Mouse (Mus musculus) kidney, postnatal 25 days (tissue): ENCODE results near the gene Shisa8.

ENCODE experiments used
- DNase-seq, 2 experiments: peaks; one replicate each; pipeline ENCODE4 v3.0.0; 2021; ENCODE audit warnings: mixed read lengths in 2 of 2

Shisa8 gene

DNA sequence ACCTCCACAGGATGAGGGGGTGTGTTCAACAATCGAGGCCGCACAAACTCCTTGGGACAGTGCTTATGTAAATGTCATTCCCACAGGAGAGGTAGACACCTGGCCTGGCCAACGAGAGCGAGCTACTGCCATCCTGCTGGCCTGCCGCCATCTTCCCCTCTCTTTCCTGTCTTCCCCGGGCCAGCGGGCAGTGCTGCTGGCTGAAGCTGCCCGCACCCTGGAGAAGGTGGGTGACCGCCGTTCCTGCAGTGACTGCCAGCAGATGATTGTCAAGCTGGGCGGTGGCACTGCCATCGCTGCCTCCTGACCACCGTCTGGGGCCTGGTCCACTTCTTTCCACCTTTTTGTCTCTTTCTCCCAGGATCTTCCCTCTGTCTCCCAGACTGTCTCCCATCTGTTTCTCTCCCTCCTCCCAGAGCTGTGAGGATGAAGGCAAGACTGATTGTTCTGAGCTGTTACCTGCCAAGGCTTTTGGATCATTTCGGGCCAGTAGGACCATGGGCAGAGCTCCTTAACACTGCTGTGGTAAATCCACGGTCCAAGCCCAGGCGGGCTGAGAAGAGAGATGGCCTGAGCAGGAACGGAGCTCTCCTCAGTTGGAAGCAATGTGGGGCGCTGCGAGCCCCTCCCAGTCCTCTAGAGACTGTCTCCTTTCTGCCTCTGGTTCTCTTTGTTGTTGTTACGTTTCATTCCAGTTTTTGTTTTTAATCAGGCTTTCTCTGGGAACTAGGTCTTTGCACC, 8.8 kb downstream of the Shisa8 start:
- no peak for DNase-seq

DNA sequence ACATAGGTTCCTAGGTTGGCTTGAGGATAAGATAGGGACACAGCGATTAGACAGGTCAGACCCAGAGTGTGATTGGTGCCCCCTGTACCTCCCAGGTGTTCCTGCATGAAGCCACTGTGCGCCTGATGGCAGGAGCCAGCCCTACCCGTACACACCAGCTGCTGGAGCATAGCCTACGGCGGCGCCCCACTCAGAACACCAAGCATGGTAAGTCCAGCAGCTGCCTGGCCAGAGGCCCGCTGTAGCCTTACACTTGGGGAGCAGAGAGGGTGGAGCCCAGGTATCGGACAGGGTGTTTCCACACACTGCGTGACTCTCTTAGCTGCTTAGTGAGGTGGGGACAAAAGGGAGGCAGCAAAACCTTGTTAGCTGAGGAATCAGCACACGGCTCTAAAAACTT, 9.5 kb downstream of the Shisa8 start:
- DNase-seq, result no peak

DNA sequence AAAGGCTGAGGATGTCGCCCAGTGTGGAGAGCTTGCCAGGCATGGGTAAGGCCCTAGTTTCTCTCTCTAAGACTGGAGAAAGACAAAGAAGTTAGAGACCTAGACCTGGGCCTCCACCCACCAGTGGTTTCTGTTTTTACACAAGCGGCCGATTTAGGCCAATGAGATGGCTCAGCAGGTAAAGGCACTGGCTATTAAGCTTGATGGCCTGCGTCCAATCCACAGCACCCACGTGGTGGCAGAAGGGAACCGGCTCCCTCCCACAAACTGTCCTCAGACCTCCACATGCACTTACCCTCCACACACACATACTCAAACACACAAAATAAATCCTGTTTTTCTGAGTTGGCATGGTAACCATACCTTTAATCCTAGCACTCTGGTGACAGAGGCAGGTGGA, 10.5 kb downstream of the Shisa8 start:
- DNase-seq, result no peak

DNA sequence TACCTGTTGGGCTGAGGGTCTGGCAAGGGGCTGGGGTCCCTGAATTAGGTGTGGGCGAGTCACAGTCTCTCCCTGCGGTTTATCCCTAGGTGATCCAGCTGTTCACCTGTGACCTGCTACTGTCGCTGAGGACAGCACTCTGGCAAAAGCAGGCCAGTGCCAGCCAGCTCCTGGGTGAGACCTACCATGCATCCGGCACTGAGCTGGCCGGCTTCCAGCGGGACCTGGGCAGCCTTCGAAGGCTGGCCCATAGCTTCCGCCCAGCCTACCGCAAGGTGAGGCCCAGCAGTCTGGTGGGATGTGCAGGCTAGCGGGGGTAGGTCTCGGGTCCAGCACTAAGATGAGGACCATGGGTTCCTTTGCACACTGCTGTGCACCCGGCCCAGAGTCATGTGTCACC, 13.1 kb downstream of the Shisa8 start:
- peak in 1 of 2 experiments; percentile 18 for DNase-seq

DNA sequence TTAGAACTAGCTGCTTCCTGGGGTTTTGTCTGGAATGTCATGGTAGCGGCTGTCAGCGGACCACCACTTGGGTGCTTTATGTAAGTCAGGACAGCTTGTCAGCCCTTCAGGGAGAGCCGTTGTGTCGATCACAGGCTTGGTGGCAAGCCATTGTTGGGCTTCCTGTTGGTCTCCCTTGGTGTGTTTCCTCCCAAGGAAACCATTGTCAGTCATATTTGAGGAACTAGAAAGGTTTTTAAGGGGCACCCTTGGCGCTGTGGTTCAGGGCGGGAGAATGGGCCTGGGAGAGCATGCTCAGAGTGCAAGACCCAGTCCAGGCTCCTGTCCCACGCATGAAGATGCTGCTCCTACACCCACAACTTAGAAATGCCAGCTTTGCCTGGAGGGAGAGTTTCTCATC, 14.3 kb downstream of the Shisa8 start:
- DNase-seq, result no peak

DNA sequence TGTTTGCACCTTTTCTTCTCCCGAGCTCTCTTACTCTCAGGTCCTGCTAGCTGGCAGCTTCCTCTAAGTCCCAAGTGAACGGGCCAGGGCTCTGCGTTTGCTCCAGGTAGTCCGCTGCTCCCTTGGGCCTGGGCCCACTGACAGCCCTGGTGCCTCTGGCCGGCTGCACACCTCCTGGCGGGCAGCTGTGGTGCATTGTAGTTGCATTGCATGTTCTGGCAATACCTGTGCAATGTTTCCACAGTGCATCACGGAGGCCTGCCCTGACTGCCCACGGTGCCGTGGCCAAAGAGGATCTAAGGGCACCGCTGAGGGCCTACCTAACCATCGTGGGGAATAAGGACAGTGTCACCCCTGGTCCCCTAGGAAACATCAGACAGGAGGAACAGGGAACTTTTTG, 14.7 kb downstream of the Shisa8 start:
- no peak for DNase-seq

DNA sequence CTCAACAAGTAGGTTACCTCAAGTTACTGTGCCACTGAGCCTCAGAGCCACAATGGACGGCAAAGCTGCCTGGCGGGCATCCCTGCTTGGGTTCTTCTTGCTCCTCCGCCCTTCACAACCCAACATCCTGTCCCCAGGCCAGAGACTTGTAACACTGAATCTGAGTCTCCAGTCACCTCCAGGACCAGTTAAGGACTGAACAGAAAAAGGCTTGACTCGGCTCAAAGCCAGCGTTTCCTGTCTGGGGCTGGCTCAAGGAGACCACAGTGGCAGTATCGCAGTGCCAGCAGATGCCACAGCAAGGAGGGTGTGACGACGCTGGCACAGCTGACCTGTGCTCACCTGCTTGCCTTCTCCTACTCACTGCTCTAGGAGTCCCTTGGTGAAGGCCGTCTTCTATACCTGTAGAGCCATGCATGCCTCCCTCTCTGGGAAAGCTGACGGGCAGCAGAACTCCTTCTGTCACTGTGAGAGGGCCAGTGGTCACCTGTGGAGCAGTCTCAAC, 15.3 kb downstream of the Shisa8 start:
- DNase-seq, result no peak

DNA sequence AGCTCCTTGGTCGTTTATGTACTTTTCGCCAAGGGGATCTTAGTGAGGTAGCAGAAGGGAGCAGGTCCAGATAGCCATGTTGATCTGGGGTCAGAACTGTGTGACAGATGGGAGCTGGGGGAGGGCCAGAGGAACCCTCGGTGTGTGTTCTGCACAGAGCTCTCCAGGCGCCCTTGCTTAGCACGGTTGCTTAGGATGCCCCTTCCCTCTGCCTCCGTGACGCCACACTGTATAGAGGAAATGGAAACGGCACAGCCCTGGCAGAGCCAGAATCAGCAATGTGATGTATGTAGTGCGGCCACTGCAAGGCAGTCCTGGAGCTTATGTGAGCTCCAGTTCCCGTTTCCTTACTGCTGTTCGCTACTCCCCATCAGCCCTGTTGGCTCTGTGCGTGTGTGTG, 16.3 kb downstream of the Shisa8 start:
- no peak for DNase-seq

DNA sequence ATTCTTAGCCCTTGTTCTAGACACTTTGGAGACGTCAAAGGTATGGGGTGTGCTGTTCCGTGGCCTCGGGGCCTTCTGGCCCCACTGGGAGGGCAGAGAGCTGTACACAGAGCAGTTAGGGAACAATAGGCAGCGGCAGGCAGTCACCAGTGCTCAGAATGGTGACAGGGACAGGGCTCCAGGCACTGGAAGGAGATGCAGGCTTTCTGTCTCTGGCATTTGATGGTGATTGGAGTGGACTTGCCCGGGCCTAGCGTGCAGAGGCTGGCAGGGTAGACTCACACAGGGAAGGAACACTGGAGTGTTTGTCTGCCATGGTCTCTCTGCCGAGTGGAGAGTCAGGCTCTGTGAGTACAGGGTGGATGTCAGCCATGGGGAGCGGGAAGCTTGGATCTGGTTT, 20.0 kb downstream of the Shisa8 start:
- no peak for DNase-seq

DNA sequence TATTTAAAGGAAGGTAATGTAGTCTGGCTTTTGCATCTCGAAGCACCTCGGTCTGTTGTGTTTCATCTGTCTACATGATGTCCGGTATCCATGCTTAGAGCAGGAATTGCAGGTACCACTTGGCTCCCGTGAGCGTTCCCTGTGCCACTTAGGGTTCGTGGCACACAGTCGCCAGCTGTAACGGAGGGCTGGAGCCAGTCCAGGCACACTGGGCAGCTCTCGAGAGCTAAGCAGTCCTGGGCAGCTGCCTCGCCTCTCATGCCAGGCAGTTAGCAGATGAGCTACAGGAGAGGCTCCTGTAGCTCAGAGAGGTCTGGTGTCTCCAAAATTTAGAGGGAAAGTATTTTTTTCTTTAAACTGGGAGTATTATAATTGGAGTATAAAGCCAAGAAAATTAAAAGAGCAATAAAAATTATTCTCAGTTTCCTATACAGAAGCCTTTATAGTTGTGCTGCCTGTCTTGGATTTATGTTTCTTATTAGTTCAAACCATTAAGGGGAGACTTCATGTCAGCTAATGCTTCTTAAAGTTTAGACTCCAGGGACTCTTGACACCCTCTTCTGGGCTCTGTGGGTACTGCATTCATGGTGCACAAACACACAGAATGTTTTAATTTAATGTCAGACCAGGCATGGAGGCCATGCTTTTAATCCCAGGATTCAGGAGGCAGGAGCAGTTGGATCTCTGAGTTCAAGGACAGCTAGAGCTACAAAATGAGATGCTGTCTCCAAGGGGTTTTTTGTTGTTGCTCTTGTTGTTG, 24.0 kb downstream of the Shisa8 start:
- DNase-seq, result peak in 1 of 2 experiments; percentile 72

DNA sequence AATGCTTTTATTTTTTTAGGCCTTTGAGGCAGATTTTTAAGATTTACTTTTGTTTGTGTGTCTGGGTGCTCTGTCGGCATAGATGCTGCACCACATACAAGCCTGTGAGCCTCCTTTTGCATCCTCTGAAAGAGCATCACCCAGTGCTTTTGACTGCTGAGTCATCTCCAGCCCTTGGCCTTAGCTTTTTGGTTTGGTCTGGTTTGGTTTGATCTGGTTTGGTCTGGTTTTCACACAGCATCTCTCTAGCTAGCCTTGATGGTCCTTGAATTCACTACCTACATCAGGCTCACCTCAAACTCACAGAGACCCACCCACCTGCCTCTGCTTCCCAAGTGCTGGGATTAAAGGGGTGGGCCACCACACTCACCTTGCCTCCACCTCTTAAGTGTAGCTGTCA, 24.7 kb downstream of the Shisa8 start:
- no peak for DNase-seq

DNA sequence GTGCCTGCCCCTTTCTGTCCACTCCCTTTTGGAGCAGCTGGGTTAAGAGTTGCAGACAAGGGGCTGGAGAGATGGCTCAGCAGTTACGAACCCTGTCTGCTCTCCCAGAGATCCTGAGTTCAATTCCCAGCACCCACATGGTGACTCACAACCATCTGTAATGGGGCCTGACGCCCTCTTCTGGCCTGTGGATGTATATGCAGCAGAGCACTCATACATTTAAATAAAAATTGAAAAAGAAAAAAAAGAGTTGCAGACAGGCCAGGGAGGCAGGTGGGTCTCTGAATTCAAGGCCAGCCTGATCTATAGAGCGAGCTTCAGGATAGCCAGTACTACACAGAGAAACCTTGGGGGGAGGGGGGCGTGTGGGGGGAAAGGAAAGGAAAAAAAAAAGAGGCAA, 25.2 kb downstream of the Shisa8 start:
- no peak for DNase-seq

DNA sequence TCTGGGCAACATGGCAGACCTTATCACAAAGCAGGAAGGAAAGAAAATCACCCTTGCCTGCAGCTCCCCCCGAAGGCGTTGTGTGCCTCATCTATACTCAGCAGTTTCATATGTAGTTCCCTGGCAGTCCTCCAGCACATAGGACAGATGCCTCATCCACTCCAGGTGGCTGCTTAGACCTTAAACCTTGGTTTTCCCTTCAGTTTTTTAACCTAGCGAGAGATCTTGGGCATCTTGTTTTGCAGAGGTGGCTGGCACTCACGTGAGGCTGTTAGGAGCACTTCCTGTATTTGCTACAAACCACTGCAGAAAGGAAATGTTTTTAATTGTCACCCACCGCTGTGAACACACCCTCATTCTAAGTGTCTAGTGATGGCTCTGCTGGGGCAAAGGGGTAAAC, 25.7 kb downstream of the Shisa8 start:
- no peak for DNase-seq

DNA sequence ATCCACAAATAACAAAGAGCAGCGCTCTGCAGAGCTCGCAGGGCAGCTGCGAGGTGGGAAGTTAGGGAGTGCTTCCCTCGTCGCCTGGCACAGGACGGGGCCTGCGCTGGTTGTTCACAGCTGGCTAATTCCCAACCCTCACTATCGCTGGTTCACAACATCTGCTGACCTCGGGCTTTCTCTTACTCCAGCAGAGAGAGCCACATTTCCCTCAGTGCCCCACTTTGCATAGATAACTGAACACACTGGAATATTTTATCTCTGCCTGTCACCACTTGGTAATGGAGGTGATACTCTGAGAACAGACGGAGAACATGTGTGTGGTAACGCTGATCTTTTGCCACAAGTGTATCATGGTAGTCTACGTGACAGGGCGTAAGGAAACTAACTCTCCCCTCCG, 26.5 kb downstream of the Shisa8 start:
- DNase-seq, result peak in 1 of 2 experiments; percentile 34

DNA sequence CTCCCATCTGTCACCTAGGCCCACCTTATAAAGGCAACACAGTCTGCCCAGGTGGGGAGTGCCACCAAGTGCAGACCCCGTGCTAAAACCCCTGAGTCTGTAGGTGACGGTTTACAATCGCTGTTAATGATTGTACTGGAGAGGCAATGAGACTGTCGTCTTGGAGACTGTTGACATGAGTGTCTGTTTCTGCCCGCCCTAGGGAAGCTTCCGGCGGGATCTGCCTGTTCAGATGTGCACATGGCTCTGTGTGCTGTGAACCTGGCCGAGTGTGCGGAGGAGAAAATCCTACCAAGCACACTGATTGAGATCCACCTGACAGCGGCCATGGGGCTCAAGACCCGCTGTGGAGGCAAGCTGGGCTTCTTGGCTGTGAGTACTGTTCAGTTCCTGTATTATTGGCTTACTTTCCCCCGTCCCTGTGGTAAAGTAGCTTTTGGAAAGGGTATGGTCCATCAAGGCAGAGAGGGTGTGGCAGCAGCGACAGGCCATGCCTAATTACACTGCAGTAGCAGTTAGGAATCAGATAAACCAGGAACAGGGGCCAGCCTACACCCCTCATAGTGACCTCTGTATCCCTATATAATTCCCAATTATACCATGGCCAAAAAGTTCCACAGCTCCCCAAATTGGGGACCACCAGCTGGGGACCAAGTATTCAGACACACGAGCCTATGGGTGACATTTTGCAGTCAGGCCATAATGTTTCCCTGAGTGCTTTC, 27.4 kb downstream of the Shisa8 start:
- DNase-seq, result peak; percentile 13 to 55

DNA sequence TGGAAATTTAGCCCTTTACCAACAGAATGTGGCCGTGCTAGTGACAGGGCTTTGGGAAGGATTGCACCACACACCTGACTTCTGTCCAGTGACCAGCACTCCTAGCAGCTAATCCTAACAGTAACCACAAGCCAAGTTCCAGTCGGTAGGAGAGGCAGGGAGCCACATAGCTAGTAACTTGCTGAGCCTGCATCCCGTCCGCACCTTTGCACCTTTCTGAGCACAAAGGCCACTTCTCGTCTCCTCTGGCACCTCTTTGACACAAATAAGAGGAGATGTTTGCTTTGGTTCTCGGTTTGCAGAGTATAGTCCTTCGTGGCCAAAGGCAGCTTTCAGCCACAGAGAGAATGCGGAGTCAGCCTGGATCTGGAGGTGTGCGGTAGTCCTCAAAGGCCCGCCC, 28.0 kb downstream of the Shisa8 start:
- DNase-seq, result peak; percentile 75 to 90

DNA sequence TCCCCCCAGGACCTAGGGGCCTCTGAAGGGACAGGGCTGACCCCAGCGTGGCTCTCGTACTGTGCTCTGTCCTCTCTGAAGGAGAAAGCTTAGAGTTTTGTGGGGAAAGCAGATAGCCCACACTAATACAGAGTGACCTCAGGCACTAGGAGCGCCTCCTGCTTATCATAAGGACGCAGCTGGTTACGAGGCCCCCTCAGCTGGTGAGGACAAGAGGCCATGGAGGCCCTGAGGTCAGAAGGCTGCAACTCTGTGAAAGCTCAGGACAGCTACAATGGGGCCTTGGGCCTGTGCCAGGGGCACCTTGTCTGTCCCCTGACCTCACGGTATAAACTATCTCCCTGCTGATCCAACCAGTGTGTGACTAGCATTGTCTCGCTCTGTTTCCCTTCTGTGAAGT, 28.4 kb downstream of the Shisa8 start:
- peak; percentile 71 to 82 for DNase-seq

DNA sequence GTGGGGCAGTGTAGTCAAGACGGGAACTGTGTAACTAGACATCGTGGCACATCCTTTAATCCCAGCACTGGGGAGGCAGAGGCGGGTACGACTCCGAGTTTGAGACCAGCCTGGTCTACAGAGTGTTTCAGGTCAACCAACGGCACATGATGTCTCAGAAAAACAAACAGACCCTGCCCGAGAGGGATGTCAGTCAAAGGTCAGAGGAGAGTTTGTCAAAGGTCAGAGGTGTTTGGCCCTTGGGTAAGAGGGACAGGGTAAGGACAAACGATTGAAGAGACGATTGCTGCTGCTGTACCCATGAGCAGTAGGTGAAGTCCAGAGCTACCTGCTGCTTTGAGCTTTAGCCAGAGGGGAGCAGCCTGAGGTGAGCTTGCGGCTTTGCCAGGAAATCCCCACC, 29.0 kb downstream of the Shisa8 start:
- DNase-seq, result no peak

DNA sequence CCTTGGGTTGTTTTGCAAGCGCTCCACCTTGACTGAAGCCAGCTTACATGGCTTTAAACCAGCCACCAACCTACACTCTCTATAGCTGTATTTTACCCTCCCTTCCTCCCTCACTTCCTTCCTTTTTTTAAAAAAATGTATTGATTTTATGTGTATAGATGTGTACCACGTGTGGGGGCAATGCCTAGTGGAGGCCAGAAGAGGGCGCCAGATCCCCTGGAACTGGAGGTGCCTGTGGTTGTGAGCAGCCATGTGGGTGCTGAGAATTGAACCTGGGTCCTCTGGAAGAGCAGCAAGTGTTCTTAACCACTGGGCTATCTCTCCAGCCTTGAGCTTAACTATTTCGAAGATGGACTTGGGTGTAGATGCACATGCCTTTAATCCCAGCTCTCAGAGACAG, 30.3 kb downstream of the Shisa8 start:
- no peak for DNase-seq

DNA sequence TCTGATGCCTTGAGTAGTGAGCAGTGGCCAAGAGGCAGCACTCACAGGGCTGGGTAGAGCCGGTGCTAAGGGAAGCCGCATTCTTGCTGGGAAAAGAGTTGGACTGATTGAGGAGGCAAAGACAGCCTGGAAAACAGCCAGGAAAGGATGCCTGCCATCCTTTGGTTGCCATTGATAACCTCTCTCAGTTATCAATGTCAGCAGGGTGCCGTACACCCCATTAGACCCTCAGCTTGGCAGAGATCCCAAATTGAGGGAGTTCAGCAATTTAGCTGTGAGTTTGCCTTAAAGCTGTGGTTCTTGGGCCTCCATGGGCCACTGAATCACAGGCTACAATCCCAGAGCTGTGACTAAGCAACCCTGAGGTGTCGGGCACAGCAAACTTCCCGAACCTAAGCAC, 31.5 kb downstream of the Shisa8 start:
- DNase-seq, result no peak

DNA sequence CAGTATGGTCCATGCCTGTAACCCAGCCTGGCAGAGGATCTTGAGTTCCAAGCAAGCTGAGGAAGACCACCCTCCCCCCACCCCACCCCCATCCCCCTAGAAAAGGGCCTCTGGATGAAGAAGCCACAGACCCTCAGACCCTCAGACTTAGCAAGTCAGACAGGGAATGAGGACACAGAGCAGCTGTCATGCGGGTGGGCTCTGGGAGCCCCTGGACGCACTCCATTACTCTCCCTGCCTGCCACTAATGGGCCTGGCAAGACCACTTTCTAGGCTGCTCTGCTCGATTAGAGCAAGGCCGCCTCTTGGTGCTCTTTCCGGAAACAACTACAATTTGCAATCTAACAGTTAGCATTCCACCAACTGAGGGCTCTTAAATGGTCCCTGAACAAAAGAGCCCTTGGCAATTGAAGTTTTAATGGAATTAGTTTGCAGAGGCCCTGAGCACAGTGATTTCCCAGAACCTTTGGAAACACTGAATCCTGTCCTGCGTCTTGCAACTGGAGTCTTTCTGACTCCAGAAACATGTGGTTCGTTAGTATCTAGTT, 34.8 kb downstream of the Shisa8 start:
- DNase-seq, result no peak

DNA sequence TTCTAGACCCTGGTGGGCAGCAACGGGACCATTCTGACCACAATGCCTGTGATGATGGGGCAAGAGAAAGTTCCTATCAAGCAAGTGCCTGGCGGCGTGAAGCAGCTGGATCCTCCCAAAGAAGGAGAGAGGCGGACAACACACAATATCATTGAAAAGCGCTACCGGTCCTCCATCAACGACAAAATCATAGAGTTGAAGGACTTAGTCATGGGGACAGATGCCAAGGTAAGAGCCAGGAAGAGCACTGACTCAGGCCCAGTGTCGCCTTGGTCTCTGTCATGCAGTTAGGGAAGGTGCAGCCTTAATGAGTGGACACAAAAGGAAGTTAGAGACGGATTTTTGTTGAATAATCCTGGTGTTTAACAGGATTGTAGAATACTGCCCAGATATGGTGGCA, 37.5 kb downstream of the Shisa8 start:
- DNase-seq, result no peak

DNA sequence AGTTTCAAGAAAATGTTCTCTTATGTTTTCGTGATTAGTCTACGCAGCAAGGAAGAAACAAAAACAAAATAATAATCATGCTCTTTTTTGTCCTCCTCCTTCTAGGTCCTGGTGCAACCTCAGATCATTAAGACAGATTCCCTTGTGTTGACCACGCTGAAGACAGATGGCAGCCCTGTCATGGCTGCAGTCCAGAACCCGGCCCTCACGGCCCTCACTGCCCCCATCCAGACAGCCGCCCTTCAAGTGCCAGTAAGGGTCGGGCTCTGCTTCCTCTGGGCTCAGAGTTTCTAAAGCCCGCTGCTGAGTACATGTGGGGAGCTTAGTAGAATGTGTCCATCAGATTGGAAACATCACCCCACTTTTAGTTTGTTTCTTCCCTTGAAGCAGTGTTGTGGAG, 40.0 kb downstream of the Shisa8 start:
- DNase-seq, result no peak
